Mouse (Mus musculus): Measurements from ENCODE around the gene Galntl6.
A peak's percentile ranks its signal among the peaks of the same experiment; 100 is the strongest.

Gene Galntl6

DNA sequence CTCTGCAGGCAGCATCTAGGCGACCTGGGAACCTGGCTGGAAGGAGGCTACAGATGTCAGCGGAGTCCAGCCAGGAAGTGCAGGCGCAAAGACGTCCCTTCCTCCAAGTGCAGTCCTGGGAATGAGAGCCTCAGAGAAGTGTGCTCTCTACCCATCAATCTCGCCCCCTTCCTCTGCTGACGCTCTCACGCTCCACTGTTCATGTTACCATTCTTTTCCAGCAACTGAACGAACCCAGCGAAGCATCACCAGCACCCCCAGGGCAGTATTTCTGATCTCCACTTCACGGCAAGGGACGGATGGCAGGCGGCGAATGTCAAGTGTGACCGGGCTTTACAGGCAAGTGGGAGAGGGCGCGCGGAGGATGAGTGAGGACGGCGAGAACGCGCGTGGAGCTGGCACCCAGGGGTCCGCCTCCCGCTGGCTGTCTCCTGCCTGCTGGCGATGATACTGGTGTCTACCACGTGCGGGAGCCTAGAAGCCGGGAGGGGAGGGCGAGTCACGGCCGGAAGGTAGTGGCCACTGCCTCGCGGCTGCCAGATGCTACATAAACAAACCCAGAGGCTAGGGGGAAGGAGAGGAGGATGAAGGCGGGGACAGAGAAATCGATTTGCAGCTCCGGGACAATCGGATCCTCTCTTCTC, at the start of gene Galntl6:
Gene Galntl6, minus strand, starts transcription at position 445 of the 644 bp plus-strand sequence.
- peak; percentile 68 to 75 for DNase-seq

DNA sequence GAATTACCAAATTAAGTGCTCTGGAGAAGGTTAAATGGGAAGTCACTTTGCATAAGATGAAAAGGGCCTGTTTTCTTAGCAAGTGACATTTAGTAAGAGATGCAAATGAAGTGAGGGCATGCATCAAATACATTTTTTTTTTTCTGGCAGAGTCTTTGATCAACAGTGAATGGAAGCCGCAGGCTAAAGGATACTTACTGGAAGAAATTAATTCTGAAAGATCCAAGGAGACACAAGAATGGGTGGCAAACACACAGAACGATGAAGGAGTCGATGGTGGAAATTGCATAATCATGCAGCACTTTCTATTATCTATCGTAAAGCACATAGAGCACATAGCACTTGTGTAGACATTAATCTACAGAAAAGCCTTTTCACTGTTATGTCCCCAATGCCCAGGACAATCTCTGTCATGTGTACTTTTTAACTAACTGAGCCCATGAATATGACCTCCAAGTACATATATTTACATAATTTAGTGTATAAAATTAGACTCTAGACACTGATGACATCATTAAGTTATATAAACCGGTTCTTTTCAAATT, 44.8 kb upstream of the Galntl6 start:
- no peak for DNase-seq

DNA sequence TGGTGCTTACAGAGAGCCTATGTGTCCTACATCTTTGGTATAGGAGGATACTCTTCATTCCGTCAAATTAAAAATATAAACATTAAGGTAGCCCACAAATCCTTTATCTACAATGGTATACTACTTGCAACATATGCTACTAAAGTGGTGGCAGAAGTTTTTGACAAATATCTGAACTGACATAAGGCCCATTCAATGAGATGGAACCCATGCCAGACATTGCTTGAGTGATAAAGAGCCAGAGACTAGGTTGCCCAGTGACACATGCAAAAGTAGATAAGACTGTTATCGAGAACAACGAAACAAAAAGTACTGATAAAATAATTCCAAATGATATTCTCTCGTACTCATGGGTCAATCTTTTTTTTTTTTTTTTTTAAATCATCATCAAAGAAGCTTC, 31.3 kb upstream of the Galntl6 start:
- no peak for DNase-seq

DNA sequence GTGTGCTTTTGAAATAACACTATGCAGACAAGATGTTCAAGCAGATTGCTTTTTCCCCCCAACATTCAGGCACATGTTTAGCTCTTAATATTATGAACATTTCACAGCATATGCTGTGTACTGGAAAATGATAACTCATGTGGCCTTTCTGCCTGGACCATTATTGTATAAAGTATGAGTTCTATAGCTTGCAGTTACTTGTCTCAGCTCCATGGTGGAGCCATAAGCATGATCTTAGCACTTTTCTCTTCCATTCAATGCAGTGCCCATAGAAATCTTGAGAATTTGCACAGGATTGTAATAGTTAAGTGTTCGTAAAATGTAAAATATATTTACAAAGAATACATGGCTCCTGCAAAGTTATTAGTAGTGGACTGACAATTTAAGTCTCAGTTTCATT, 18.6 kb upstream of the Galntl6 start:
- DNase-seq: no peak

DNA sequence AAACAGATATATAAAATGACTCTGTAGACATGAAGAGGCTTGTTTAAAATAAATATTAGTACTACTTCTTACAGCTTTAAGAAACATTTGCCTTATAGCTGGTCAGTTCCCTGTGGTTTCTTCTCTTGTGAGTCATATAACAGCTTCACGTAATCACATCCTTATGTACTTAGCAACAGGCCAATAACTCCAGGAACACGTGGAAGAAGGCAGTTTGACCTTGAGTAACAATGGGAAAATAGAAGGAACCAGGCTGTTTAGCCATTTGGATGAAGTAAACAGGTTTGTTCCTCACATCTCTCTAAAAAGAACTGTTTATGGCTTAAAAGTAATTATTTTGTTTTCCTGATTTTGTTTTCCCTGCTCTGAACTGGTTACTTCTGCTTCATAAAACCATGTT, 2.7 kb upstream of the Galntl6 start:
- no peak for DNase-seq

DNA sequence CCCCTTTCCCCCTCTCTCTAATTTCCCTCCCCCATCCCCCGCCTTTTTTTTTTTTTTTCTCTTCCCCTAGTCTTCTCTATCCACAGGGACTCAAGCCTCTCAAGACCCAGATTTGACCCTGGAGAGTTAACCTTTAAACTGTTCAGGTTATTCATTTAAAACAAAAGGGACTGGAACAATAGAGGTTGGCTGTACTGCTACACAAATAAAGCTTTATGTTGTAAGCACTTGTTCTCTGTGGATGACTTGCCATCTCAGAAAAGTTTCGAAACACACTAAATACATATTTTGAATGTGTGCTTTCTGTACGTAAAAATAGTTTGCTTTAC, 1.2 kb upstream of the Galntl6 start:
- no peak for DNase-seq

DNA sequence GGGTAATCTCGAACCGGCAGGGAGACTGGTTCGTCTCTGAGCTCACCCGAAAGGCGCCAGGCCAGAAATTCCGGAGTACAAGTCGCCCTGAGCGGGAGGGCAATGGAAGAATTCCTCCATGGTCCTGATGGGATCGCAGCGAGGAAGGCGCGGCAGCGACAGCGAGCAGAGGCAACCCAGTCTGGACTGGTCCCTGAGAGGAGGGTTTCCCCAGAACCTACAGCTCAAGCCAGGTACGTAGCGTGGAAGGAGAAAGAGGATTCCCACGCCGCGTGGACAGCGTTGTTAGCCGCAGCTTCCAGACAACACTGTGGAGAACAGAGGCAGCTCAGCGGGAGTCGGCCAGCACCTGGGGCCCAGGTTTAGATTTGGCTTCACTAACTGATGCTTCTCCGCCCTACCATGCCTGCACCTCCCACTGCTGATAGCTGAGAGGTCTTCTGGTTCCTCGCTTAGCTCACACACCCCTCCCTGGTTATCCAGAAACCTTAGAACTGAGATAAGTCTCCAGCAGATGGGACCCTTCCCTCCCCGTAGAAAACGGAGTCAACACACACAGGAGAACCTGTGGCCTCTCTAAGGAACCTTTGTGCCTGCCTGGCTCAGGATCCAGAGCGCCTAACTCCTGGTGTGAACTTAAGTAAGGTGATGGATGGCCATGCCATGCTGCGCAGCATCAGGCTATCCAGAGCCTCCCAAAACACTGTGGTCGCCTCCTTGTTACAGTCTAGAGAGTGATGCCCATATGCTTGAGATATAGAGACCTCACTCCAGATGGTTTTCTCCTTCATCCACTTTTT, 600 bp upstream of the Galntl6 start:
- peak; percentile 64 to 68 for DNase-seq

DNA sequence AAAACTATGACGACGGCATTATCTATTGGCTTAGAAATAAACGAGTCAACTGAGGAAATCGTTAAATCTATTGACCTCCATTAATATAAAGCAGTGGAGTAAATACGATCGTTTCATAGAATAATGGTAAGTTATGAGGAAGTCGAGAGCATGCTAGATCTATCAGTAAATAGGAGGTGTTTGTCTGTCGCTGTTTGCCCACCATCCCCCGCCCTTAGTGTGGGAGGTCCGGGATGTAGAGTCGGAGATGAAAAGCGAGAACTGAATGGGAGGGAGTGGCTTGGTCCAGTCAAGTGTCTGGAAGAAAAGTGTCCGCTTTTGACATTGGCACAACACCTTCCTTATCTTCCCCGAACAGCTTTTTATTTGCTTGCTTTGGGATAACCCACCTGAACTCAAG, 763 bp downstream of the Galntl6 start, which contains the start of gene BC030500:
Gene BC030500, plus strand, starts transcription at position 79 of the 400 bp plus-strand sequence.
- DNase-seq: peak; percentile 19 to 31

DNA sequence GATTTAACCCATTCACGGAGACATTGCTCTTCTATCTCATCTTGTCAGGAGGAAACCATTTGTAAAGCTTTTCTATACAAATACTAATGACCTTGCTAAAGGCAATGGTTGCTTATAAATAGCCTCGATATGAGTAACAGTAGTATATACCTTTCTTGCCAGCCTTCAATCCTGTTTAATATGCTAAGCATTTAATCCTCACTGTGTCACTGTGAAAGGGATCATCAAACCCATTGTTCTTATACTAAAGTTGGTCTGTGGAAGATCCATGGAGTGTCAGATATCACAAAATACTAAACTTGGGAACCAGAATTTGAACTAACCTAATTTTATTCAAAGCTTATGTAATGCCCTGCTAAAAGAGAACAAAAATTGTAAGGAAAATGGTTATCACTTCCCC, 8.0 kb downstream of the Galntl6 start:
- DNase-seq: no peak

DNA sequence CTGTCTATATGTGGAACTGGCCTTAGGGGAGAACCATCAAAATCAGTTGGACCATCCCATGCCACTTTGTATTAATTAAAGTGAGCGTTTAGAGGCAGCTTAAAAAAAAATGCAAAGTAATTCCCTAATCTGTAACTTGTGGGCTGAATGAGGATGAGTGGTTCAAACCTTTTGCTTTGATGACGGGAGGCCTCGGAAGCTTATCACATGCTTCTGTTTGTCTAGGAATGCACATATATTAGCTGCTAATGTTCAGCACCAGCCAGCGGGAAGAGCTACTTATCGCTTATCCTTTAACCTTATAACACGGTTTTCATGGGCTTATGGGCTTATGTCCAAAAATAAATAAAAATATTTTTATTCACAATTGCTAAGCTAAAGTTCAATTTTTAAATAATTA, 16.5 kb downstream of the Galntl6 start:
- DNase-seq: no peak

DNA sequence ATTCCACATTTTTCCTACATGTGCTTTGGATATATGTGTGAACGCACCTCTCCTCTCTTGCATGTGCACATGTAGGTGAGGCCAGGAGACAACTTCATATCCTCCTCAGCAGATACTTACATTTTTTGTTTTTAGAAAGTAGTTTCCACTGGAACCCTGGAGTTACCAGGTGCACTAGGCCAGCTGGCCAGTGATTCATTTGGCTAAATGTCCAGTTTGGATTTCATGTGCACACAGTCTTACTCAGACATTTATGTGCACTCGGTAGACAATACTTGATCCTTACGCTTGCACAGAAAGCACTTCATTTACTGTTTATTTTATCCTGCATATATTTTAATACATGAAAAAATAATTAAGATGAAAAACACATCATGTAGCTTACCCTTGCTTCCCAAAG, 21.8 kb downstream of the Galntl6 start:
- DNase-seq: peak; percentile 71 to 72

DNA sequence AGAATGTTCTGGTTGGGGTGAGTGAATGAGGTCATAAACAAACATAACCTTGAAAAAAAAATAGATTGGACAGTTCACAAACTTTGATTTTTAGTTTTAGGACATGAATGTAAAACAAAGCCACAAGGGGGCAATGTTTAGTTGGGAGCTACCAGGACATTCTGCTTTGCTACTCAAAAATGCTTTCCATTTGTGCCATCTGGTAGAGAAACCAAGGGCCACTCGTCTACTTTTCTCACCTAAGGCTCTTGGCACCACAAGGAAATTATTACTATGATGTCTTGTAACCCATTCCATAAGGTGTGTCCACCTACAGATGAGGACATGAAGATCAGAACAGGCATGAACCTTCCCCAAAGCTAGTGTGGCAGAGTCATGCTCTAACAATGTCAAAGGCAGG, 26.0 kb downstream of the Galntl6 start:
- DNase-seq: peak; percentile 52 to 79

DNA sequence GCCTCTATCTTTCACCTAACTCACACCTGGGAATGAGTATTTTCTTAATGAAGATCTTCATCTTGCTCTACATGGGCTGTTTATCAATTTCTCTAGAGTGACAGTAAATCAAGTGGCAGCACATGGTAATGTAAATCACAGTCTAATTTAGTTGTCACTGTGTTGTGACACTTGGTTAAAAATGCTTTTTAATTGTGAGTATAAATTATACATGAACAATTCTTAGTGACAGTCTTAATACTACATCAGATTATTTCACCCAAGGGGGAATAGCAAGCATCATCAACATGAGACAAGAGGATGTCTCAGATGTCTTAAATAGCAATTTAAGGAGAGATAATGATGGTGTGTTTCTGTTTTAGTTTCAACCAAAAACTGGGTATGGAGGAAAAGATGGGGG, 88.1 kb downstream of the Galntl6 start:
- DNase-seq: no peak

DNA sequence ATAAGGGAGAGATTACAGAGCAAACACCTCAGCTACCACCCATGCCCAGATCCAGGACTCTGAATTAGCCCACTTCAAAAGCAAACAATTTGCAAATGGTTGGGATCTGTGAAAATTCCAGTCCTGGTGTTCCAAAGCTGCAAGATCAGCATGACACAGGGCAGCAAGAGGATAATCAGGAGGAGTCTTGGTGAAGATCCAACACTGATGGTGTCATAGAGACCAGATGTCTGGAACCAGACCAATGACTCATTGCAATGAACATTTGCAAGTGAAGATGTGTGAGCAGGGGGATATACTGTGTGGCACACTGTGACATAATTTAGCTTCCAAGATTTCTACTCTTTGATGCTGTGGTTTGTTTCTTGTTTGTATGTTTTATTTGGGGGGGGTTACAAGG, 107.2 kb downstream of the Galntl6 start:
- DNase-seq: peak; percentile 71 to 81

DNA sequence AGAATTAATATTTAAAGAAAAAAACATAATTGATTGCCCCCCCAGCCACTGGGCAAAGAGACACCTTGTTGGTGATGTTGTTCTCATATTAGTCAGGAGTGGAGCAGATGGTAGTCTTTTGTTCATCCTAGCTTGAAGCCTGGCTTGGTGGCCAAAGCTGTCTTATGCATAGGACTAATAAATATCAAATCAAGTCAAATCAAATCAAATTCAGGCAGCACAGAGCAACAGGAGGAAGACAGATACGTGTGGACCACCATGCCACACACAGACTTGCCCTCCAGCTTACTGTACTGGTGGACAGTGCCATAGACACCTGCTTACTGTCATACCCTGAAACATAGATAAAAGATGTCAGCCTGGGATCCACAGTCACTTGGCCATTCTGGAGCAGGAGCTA, 110.6 kb downstream of the Galntl6 start:
- peak; percentile 10 to 20 for DNase-seq

DNA sequence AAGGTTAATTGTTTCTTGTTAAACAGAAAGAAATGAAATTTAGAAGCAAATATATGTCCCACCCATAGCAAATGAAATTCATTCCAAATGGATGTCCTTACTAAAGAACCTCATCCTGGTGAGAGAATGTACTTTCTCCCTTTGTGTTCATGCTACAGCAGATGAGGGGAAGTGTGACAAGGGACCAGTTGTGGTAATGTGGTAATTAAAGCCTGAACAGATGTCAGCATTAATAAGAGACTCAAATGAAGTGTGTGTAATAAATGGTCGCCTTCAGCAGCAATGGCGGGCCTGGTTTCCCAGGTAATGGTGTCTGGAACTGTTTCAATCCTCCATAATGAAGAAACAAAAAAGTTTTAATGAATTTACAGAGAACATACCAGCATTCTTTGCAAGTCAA, 158.7 kb downstream of the Galntl6 start:
- DNase-seq: no peak

DNA sequence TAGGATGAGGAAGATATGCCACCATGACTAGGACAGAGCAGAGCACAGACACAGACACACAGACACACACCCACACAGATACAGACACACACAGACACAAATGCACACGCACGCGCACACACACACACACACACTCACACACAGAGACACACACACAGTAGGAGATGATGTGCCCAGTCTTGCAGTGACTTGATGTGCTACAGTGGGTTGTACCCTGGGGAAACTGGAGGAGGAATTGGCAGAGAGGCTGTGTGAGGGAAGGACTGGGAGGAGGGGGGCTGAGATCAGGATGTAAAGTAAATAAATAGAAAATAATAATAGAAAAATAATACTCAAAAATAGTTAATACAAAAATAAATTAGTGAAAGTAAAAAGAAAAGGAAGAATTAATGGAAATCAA, 174.5 kb downstream of the Galntl6 start:
- no peak for DNase-seq

DNA sequence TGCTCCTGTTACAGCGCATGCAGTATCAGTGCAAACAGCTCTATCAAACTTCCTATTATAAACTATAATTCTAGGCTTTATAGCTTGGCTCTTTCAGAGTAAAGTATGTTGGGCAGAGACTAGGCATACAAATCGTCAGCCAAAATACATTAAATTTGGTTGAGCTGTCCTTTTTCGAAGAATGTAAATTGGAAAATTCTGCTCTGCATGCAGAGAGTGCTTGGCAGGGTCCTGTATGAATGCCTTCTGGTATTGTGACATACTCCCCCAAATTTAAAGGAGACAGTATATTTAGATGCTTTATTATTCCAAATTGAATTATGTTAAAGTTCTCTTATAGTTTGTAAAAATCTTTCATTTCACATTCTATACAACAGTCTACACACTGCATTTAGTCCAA, 220.7 kb downstream of the Galntl6 start:
- no peak for DNase-seq

DNA sequence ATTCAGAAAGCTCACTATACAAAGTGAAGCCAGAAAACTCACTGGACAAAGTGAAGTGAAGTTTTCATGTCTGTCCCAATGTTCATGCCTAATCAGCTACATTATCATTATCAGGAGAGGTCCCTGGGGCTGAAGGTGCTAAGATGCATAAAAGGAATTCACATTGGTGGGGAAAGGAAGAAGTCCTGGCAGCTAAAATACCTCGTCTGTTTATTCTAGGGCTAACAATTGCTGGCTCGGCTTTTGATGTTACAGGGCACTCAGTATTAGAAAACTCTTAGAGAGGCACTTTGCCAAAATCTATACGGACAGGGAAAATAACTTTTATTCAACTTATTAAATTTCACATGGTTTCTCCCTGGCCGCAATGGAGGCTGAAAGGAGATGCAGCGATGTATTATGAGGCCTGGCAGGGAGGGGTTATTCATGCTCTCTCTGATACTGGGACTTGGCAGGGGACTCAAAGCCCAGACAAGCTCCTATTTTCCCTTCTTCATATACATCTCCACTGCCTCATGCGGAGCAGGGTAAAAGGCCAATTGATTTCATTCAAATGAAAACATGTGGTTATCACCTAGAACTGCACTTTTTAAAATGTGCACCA, 234.5 kb downstream of the Galntl6 start:
- DNase-seq: peak; percentile 20 to 29

DNA sequence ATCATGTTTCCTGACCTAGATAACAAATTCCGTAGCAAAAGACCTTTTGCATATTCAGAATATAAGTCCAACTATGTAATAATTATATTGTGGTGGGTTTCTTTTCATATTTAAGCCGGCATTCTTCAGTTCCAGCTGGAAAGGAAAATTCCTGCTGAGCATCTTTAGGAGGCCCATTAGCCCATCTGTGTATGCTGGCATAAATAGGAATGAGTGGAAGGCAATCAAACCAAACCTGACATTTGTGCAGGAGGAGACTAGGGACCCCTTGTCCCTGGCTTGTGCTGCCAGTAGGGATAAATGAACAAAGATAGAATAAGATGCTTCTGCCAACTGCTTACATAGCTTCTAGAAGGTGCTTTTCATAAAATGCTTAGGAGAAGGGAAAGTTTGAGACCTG, 243.4 kb downstream of the Galntl6 start:
- peak; percentile 78 to 80 for DNase-seq

DNA sequence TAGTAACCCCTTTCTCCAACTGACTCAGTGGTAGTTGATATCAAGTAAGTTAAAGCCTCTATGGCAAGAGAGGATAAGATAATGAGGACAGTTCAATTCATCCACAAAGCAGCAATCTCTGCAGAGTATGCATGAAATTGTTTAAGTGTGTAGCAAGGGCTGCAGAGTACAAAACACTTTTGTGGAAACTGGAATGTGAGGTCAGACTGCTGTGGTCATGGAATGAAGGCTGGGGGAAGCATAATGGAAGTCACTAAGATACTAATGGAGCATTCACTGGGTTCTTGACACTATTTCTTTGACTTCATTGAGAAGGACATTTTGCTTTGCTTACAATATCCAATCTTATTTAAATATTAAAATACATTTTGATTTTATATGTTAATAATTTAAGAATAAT, 252.4 kb downstream of the Galntl6 start:
- no peak for DNase-seq

DNA sequence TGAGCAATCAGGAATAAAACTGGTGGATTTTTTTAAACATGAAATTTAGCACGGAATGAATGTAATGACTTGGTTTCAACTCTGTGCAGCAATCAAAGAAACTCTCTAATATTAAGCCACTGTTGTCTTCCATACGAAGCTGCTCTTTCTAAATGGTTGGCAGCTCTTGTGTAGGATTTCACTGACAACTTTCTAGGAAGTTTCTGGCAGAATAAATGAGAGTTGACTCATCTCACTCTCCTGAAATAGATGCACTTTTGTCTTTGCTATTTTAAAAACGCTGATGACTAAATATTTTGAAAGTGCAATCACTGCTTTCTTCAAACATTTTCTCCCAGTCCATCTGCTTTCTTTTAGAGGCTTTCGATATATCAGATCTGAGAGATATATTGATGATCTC, 256.8 kb downstream of the Galntl6 start:
- DNase-seq: no peak

DNA sequence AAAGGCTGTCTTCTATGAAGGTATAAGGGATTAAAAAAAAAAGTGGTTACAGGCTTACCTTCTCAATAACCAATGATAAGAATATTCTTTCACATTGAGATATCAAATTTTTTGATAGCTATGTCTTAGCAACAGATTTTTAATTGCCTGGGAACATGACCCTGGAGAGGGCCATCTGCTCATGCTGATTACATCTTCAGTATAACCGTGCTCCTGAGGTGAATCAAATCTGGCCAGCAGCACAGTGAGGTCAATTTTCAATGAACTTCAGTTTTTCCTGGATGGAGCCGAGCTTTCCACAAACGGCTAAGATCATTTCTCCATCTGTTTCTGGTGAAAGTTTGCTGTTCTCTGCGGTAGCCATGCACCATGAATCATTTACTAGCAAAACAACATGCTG, 306.0 kb downstream of the Galntl6 start:
- peak; percentile 71 to 82 for DNase-seq

DNA sequence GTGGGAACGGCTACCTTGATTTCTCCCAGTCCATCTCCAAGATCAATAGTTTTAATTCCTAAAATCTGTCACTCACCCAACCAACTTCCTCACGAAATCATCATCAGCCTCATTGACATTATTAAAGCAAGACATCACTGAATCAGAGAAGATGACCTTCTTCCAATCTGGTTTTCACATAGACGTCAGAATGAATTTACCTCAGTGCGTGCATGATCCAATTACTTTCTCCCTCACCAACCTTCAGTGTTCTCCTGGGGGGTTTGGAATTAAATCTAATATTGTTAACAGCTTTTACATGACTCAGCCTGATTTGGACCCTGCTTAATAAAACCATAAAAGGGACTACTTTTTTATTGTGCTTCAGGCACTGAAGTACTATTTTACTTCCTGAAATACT, 307.7 kb downstream of the Galntl6 start:
- peak; percentile 22 to 26 for DNase-seq
